Mouse (Mus musculus) activated CD4-positive, CD25-positive, alpha-beta regulatory T cell (primary cell): ENCODE data around the gene Ninj1. TPM values are rescaled to one million over a fixed set of nuclear protein-coding genes. Genes with fewer than 3 reads are reported as not detected.

Source experiments
- polyA plus RNA-seq, 2 experiments: library from polyadenylated mRNA; unstranded; fragments of 100-300 nt; shearing (Covaris generic); gene quantifications; one replicate each; pipeline ENCODE4 v1.2.1; 2017

Gene Ninj1
- 10 to 100 TPM; 43.5 to 54.3 TPM for polyA plus RNA-seq

DNA sequence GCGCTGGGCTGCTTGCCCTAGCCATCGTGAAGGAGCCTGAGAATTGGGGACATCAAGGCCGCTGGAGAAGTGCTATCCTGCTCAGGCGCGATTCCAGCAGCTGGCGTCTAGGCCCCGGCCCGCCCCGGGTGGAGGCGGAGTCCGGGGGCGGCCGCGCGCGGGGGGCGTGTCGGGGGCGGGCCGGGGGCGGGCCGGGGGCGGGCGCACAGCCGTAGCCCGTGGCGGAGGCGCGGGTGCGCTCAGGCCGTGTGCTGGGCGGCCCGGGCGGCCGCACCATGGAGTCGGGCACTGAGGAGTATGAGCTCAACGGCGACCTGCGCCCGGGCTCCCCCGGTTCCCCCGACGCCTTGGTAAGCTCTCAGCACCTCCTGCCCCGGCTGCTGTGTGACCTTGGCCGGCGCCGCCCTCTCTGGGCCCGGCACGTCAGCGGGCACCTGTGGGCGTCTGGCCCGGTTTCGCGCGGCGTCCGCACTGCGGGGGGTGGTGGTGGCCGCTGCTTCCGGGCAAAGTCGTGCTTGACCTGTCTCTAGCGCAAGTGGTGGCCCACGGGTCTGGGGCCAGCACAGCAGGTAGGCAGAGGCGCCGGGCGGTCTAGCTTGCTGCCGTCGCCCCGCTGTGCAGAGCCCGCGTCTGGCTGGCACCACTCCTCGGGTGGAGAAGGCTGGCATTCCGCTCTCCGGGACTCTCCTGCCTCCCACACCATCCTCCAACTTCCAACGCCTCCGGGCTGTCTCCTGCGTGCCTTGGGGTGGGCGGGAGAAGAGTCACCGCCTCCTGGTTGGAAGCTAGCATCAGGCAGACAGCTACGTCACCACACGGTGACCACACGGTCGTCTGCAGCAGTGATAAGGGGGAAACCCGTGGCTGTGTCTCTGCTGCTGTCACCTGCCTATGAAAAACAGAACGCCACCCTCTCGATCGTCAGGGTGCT lies at the start of gene Ninj1:
Ninj1 (plus strand) TSS at position 198 of the 931 bp plus-strand sequence.

GRCm38 (mm10) chr13:49147858-49148226 lies 39.4 kb upstream of the Ninj1 start, which contains the start of gene Wnk2:
Wnk2 (minus strand) TSS chr13:49148014.

GRCm38 (mm10) chr13:49215504-49216219 lies 28.4 kb downstream of the Ninj1 start, which contains the start of gene Card19:
Card19 (minus strand) TSS chr13:49216037.

Other genes with a start within 250 kb of the Ninj1 start
- gene Fam120a, start 219.5 kb upstream of the Ninj1 start, polyA plus RNA-seq = 10 to 100 TPM; 44.0 to 95.9 TPM
- gene Wnk2, start 39.5 kb upstream of the Ninj1 start, polyA plus RNA-seq = under 1 TPM in 1 of 2 experiments, not detected in 1; 0.22 TPM
- 10 to 100 TPM; 68.7 to 76.4 TPM for gene Card19, start 28.6 kb downstream of the Ninj1 start, polyA plus RNA-seq
- 100 to 1,000 TPM in 1 of 2 experiments, 10 to 100 TPM in 1; 43.5 to 103 TPM for gene Susd3, start 61.2 kb downstream of the Ninj1 start, polyA plus RNA-seq
- 10 to 100 TPM; 16.3 to 16.7 TPM for gene Fgd3, start 132.8 kb downstream of the Ninj1 start, polyA plus RNA-seq
- 10 to 100 TPM; 17.3 to 24.3 TPM for gene Bicd2, start 154.1 kb downstream of the Ninj1 start, polyA plus RNA-seq
- gene Ippk, start 233.8 kb downstream of the Ninj1 start, polyA plus RNA-seq = 10 to 100 TPM in 1 of 2 experiments, 1 to 10 TPM in 1; 8.3 to 11.4 TPM